Mouse (Mus musculus) urinary bladder, postnatal 0 days (tissue): Measurements from ENCODE around the gene Abca8b. TPM values are rescaled to one million over a fixed set of nuclear protein-coding genes. Genes with fewer than 3 reads are reported as not detected.

Source experiments
- polyA plus RNA-seq: library from polyadenylated mRNA; unstranded; fragments of >200 nt; fragmentation: Nextera tagmentation; extraction: Ambion mirVana; gene quantifications from 2 replicates; pipeline ENCODE4 v1.2.1, GENCODE M21; 2015

The Abca8b gene
- polyA plus RNA-seq, result 0.30 and 0.36 TPM in 2 replicates

DNA sequence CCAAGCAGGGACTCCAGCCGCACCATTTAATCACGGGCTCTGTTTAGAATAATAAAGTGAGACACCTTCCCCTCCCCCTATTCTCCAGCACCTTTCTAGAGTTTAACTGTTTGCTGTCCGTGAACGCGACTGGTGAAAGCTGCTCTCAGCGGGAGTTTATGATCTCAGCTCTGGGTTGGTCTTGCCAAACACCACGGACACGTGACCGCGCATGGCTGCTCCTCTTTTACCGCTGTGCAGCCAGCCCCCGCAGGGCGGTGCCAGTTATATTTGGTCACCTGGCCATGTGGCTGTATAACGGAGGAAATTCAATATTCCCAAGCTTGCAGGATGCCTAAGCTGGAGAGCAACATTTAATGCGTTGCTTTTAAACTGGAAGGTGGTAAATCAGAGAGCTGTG is at the start of gene Abca8b:
Abca8b (minus strand) TSS at position 222 of the 400 bp plus-strand sequence.

Other genes with a start within 250 kb of the Abca8b start
- gene 1700012B07Rik, start 167.8 kb downstream of the Abca8b start, polyA plus RNA-seq, result not detected in 2 replicates
- gene Abca8a, start 100.1 kb upstream of the Abca8b start, polyA plus RNA-seq, result 1.2 and 2.0 TPM in 2 replicates
- 2.0 and 2.2 TPM in 2 replicates for gene Abca9, start 172.4 kb upstream of the Abca8b start, polyA plus RNA-seq